Mouse (Mus musculus) adipocyte (in vitro differentiated cells): ENCODE results near the gene Crb3.
A peak's percentile ranks its signal among the peaks of the same experiment; 100 is the strongest.
"Not testable (repeated sequence)": the region's sequence is repeated elsewhere in the genome, so short reads cannot be mapped to it uniquely, and the experiment has no call there.

Source experiments
- DNase-seq: peaks from one replicate; pipeline ENCODE4 v3.0.0-alpha.2; 2016; ENCODE audit warnings: low spot score

Crb3 gene

DNA sequence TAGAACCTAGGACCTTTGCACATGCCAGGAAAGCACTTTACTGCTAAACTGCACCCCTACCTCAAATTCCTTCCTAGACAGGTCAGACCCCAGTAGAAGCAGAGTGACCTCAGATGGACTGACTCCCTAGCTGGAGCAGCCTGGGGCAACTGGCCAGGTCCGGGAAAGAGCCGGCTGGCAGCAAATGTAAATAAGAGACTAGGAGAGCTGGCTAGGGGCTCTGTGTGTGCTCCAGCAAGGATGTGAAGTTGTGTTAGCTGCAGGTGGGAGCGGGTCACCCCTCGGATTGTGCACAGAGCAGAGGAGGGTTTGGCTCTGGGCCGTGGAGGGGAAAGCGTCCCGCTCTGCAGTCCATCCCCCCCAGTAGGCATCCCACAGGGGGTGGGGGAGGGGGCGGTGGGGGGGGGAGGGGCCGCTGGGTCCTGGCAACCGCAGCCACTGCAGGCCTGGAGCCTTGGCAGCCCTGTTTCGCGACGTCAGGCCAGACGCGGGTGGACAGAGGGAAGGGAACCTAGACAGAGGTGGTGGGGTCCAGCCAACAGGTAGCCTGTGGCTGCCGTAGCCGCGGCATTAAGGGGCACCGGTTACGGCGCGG lies at the start of gene Crb3:
TSS of gene Crb3 (plus strand) at position 215 of the 595 bp plus-strand sequence.
- DNase-seq = no peak

DNA sequence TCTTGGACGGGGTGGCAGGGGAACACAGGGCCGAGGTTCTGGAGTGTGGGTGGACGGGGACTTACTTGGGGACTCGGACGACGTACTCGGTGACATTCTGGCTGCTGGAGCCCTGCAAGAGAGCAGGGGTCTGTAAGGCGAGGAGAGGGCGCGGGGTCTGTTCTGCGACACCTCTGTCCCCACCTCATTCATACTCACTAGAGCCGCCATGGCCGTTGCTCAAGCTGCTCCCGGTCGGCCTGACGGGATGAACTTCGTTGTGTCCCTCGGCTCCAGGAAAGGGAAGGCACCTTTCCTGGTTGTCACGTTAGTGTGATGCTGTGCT lies 48.0 kb upstream of the Crb3 start:
- DNase-seq = no peak

DNA sequence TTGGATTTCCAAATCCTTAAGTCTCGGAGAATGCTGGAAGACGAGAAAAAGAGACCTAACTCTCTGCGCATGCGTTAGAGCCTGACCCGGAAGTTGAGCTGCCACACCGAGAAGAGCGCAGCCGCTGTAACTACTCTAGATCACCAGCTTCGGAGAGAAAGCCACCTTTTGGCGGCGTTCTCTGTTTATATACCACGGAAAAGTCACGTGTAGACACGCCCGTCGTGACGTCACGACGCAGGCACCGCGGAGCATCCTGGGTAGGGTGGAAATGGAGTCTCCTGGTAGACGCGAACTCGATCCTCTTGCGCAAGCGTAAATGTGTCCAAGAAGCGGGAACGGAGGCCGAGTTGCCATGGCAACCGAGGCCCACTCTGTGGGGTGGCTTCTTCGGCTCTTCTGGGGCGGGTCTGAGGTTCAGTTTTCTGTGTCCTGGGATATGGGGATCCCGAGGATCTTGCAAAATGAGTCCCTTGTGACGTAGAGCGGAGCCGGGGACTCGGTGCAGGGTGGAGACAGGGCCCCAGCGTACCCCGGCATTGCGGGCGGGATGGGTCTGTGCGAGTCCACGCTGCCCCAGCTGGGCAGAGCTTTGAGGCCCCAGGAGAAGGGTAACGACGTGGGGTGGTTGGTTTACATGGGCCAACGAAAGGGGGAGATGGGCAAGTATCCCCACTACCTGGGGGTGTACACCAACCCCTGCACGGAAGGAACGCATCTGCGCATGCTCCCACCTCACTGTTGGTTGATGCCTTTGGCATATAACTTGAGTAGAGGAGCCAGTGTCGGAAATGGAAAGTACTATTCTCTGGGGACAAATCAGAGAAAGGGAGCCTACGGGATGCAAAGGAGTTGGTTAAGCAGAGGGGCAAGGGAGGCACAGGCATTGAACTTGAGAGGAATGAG lies 47.4 kb upstream of the Crb3 start, which contains the start of the genes Gtf2f1 and Gm17949:
TSS of gene Gtf2f1 (minus strand) at position 53 of the 906 bp plus-strand sequence.
TSS of gene Gm17949 (plus strand) at position 234 of the 906 bp plus-strand sequence.
- peak; percentile 100 for DNase-seq

DNA sequence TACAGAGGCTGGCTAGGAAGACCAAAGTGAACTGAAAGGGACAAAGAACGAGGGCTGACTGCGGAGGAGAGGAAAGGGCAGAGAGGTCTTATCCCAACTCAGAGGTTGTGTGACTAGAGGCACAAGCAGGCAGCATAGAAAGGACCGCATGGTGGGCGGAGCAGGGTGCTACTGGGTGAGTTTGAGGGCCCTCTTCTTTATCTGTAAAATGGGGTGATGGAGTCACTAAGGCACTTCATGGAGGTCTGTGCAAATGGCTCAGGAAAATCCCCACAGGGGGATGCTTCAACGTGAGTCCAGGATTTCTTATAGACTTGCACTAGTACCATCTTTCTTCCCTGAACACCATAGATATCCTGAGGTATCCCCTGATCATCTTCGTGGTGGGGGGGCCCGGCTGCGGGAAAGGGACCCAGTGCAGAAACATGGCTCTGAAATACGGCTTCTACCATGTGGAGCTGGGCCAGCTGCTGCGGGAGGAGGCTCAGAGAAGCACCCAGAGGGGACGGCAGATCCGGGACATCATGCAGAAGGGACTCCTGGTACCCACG lies 46.6 kb upstream of the Crb3 start:
- no peak for DNase-seq

DNA sequence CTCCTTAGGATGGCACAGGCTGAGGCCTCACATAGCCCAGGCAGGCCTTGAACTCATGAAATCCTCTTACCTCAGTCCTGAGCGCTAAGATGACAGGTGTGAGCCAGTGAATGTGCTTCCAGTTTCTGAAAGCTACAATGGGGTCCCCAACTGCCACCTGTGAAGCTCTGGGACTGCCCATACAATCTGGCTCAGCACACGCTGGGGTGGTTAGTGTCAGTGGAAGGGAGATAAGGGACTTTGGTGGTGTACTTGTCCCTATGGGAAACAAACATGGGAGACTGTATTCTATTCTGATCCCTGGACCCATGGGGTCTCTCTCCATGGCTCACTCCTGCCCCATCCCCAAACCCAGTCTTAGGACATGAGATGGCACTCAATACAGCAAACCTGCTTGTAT lies 39.2 kb upstream of the Crb3 start:
- no peak for DNase-seq

DNA sequence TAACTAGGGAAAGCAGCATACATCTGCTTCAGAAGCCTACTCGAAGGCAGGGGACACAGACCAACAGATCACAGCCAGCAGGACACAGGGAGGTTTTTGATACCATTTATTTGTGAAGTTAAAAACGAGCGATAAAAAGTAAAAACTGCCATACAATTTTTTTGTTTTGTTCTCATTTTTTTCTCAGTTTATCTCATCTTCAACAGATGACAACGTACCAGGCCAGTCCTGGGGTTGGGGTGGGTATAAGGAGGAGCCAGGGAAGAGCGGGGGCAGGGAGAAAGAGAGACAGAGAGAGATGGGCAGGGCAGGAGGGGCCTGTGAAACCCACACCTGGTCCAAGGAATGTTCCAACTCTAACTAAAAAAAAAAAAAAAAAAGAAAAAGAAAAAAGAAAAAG lies 37.9 kb upstream of the Crb3 start:
- no peak for DNase-seq

DNA sequence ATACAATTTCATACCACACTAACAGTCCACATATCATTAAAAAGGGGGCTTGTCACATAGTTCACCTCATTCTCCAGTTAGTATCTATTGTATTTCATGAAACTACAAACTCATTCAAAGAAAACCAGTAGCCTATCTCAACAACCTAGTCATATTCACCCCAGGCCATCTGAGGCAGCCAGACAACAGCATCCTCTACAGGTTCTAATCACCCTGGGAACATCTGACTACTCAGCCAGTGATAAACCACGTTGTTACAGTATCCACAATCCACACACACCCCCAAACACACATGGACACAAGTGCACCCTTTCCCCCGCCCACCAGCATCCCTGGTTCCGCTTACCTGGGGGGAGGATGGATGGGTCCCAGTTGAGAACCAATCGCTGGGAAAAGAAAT lies 31.4 kb upstream of the Crb3 start:
- DNase-seq = no peak

DNA sequence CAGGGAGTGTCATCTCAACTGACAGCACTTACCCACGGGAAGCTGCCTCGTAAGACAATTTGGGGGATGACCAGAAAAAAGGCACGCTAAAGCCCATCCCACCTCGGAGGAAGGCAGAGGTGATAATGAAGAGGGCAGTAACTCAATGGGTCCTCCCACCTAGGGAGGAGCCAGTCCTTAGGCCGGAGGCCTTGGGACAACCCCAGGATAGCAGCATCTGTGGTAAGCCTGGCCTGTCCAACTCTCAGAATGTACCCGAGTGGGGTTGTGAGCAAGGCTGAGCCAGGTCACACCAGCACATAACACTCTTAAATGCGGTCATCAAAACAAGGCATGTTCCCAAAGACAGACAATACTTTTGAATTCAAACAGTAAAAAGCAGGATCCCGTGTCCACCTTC lies 29.2 kb upstream of the Crb3 start:
- peak; percentile 62 for DNase-seq

DNA sequence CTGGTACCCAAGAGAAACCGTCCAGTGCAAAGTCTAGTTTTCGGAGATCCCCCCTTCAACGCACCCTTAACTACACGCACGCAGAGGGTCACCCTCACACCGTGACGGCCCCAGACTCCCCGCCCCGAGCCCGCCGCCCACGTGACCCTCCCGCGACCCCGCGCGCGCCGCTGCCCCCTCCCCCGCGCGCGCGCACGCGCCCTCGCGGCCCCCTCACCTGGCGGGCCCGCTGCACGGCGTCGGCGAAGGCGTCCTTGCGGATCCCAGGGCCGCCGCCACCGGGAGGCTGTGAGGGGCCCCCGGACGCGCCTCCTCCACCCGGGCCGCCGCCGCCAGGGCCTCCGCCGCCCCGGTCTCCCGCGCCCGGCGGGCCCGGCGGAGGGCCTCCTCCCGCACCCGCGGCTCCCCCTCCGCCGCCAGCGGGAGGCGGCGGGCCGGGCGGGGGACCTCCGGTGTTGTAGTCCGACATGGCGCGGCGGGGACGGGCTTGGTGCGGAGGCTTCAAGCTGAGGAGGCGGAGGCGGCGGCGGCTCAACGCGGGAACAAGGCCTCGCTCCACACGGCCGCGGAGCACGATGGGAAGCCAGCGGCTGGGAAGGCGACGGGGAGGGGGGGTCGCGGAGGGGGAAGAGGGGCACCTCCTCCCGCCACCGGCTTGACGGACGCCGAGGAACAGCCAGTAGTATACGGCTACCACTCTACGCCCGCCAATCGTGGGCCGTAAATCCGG lies 27.8 kb upstream of the Crb3 start, which contains the start of gene Khsrp:
TSS of gene Khsrp (minus strand) at position 592 of the 730 bp plus-strand sequence.
- DNase-seq = no peak

DNA sequence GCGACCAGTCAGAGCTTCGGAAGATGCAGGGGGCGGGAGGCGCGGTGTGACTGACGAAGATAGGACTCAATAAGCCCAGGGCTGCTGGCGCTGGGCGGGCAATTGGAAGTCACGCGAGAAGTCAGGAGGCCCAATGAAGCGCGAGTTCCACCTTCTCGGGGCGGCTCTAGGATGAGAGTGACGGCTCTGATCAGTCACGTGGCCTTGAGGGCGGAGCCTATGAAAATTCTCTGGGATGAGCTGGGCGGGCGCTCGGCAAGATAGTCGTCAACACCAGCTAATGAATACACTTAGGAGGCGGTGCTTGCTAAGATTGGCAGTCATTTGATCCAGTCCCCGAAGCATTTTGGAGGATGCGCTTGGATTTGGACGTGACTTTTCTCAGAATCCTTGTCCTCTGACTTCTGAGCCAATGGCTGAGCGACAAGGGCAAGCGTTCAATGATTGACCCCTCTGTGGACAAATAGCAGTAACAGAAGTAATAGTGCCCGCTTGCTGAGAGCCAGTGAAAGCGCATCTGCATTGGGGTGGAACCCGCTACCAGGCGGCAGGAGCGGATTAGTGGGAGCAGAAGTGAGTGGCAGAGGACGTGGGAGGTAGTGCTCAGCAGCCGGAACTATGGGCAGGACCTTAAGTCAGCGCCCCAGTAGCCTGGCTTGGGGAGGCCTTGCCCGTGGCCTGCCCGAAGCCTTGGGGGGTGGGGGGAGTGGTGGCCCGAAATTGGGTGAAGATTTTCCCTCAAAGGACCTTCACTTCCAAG lies 27.1 kb upstream of the Crb3 start:
- DNase-seq = peak; percentile 100

DNA sequence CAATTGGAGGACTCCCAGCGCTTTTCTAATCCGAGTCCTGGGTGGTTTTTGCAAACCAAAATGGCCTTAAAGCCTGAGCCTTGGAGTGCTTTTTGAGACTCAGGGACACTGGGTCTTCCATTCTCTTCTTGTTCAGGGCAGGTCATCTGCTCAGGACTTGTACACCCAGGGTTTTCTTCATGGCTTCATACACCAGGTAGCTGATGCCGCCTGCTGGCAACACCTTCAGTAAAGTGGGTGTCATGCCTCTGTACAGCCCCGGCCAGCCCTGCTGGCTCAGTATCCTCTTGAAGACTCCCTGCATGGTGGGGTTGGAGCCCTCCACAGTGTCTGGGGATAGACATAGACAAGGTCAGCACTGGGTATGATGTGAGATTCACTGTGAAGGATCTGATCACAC lies 26.1 kb upstream of the Crb3 start:
- DNase-seq = no peak

DNA sequence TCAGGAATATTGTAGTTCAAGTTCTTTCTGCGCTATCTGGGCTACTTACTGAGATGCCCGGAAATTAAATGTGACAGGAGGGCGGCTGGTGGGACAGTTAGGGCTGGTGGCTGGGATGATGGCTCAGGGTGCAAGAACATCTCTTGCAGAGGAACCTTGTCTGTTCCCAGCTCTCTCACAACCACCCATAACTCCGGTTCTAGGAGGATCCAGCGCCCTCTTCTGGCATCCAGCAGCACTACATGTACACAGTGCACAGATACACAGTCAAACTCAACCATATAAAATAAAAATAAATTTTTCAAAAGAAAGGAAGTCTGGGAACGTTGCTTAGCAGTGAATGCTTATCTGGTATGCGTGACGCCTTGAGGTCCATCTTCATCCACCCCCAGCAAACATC lies 19.9 kb upstream of the Crb3 start:
- no peak for DNase-seq

DNA sequence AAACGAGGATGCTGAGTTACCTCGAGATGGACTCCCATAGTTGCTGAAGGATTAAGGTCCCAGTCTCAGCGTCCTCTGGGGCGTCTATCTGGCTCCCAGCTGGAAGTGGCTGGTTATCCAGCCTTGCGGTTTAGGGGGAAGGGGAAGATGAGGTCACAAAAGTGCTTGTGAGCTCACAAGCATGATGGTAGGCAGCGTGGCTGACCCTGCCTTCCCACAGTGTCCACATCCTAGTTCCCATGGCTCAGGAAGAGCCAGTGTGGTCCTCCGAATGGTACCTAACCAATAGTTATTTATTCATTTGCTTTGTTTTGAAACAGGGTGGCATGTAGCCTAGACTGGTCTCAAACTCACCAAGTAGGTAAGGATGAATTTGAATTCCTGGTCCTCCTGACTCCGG lies 17.4 kb upstream of the Crb3 start, which contains the start of gene Slc25a41:
TSS of gene Slc25a41 (minus strand) at position 101 of the 400 bp plus-strand sequence.
- DNase-seq = no peak

DNA sequence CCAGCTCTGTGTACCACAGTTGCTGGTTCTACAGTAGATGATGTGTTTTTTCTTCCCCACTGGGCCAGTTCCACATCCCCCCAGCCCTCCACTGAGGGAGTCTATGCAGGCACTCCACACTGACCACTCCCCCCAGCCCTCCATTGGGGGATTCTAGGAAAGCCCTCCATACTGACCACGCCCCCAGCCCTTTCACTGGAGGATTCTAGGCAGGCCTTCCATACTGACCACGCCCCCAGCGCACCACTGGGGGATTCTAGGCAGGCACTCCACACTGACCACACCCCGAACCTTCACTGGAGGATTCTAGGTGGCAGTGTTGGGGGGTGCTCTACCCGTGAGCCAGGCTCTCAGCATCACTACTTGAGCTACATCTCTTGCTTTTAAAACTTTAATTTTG lies 11.5 kb upstream of the Crb3 start:
- DNase-seq = no peak

DNA sequence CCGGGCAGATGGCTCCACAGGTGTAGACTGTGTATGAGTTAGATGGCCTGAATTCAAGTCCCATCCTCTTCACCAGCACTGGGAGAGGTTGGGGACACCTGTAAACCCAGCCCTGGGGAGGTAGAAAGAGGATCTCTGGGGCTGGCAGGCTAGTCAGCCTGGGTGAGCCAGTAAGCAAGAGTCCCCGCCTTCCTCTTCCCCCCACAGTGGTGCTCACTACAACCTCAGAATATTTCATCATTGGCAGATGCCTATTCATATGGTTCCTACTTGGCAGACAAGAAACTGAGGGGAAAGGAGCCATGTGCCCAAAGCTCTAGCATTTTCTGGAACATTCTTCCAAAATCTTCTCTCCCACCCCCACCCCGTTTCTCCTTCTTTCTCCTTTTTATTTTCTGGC lies 10.1 kb upstream of the Crb3 start:
- no peak for DNase-seq

DNA sequence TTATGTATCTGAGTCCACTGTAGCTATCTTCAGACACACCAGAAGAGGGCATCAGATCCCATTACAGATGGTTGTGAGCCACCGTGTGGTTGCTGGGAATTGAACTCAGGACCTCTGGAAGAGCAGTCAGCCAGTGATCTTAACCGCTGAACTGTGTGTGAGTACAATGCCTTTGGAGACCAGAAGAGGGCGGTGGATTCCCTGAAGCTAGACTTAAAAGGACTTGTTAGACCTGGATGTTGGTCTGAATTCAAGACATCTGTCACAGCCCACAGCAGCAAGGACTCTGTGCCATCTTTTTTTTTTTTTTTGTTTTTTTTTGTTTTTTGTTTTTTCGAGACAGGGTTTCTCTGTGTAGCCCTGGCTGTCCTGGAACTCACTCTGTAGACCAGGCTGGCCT lies 7.2 kb upstream of the Crb3 start:
- not testable (repeated sequence) for DNase-seq

DNA sequence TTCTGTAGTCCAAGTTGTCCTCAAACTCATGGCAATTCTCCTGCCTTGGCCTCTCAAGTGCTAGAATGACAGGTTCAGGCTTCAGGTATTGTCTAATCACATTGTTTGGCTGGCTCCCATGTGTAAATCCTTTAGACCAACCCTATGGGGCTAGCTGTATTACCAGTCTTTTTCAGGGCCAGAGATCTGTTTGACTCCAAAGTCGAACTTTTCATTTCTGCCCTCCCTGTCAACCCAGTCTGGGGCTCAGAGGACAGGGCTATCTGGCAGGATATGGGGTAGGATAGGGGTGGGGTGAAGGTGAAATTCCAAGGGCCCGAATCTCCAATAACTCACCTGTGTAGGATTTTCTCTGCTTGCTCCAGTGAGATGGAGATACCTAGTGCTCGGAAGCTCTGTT lies 2.7 kb upstream of the Crb3 start:
- DNase-seq = no peak

DNA sequence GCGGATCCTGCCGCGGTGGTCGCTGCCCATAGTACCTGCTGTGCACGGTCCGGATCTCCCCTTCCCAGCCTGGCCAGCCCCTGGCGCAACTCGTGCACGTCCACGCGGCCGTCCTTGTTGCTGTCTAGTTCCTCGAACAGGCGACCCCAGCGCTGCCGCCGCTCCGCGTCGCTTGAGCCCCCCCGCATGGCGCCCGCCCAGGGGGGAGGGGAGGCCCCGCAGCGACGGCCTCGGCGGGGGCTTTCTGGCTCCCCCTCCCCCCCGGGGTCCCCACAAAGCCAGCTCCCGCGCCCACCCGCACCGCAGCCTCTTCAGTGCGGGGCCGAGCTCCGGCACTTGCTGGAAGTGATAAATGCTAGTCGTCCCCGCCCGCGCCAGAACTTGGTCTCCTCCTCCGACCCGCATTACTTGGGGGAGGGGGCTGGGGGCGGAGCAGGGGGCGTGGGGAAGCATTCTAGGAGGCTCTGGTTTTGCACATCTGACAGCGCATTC lies 627 bp downstream of the Crb3 start, which contains the start of gene Slc25a23:
TSS of gene Slc25a23 (minus strand) at position 378 of the 492 bp plus-strand sequence.
- DNase-seq = no peak

DNA sequence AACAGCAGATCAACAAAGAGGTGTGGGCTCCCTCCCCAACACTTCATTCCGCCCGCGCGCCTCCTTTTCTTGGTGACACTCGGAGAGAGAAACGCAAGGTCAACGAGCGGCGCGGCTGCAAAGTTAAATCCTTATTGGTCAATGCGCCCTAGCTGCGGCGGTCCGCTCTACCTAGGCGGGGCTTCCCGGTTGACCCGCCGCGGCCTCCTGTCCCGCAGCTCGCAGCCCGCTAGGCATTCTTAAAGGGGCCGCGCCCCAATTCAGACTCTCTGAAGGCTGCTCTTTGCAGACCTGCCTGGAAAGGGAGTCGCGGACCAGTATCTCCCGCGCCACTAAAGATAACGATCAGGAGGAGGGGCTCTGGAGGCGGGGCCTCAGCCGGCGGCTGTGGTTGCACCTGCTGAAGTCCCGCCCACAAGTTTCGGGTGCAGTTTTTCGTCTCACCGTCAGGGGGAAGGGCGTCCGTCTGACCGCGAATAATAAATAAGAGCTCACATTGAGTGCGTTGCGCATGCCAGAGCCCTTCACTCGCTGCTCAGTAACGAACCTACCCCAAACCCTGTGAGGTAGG lies 1.4 kb downstream of the Crb3 start:
- DNase-seq = peak; percentile 63

DNA sequence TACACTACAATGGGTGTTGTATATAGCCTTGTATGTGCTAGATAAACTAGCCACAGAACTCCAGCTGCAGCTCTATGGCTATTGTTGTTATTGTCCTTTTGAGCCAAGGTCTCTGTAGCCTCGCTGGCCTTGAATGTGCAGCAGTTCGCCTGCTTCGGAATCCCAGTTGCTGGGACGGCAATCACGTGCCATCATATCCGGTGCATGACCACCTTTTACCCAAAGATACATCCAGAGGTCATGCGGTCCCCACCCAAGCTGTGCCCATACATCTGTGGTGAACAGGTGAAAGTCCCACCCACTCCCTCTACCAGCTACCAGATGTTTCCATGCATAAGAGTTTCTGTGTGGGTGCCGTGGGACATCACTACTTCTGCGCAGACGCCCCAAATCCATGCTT lies 2.2 kb downstream of the Crb3 start:
- no peak for DNase-seq

DNA sequence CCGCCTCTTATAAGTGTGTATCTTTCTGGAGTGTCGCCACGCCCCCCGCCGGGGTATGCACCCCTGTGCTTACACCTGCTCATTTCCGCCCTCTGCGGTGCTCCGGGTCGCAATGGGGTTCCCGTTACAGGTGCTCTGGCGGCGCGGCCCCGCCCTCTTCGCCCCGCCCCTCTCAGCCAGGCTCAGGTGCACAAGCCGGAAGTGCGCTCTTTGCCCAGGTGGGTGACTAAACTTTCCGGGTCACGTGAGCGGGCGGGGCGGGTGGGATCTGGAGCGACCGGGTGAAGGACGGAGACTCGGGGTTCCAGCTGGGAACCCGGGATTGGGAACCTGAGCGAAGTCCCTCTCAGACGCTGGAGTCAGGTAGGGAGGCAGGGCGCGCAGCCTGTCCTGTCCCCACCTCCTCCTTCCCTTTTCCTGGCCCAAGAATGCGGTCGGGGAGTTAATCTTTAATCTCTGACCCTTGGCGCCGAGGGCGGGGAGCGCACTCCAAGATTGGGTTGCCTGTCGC lies 3.2 kb downstream of the Crb3 start:
- DNase-seq = no peak
